32 mouse cellular contexts compared by ENCODE assay signal in the genomic region with DNA sequence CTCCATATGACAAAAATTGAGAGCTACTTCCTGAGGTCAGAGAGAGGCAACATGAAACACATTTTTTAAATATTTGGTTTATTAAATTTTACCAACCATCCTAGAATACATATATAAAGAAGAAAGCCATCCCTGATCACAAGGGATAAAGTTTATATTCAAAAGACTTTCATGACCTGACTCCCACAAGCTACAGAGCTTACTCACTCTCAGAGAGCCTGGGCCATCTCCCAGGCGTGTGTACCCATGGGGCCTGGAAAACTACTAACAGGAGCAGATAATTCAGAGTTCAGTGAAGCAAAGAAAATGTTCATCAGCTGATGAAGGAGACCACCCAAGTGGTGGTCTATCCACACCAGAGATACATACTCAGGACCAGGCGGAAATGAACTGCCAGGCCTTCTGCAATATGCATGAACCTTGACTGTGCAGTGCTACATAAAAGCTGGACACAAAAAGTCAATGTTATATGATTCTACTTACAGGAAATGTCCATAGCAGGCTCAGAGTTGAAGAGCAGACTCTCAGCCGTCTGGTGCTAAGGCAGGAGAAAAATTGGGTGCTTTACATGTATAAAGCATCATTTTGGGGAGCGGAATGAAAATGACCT. TPM values are rescaled to one million over a fixed set of nuclear protein-coding genes. Genes with fewer than 3 reads are reported as not detected.
DNase-seq lines count a peak whose midpoint lies in the region; ATAC-seq and TF ChIP-seq lines count a peak whose summit lies in the region.
"Had no signal": no experiment of that assay in that cellular context is flagged by ENCODE, and none has a peak within 500 bp of the region (broad histone marks: within the 10 kb centered on the region; RNA-seq: fewer than 3 reads in every experiment).

No protein-coding gene starts in this region.

- intact Hi-C loops in left cerebral cortex, postnatal 4 days (cut with DNase I), result no loop called here
- intact Hi-C loops in left cerebral cortex, postnatal 14 days (cut with DNase I), result no loop called here

- no peak for DNase-seq in kidney, adult 2 months
- DNase-seq in left cerebral cortex, postnatal 4 days, result peak; percentile 1
- DNase-seq in left cerebral cortex, postnatal 14 days (ENCODE audit: low spot score in 2 of 2), result no peak
- no peak for DNase-seq in lung, postnatal 36 days
- no peak for DNase-seq in spleen, postnatal 36 days (ENCODE audit: low spot score in 2 of 2)
- DNase-seq: adrenal gland, postnatal 10 days; adrenal gland, postnatal 36 days; B cell, adult 2 months; cerebellum, adult 18-20 months; cerebellum, adult 9-10 months; cerebellum, postnatal 14 days; gastrocnemius, postnatal 10 days; gastrocnemius, postnatal 36 days; heart, adult 2 months had no signal

- 0 out of 2 replicates have a peak overlapping the region, but pooled peaks have one; percentile 9 for H3K27ac ChIP-seq in kidney, embryonic 15.5 days
- no peak overlapping the region for H3K27ac ChIP-seq in kidney, adult 2 months (ENCODE audit: insufficient read depth, low read depth, low read length)
- H3K27ac ChIP-seq in lung, embryonic 16.5 days (ENCODE audit: low read length), result peak overlapping the region; percentile 46
- H3K27ac ChIP-seq: embryonic facial prominence, embryonic 10.5 days; embryonic facial prominence, embryonic 13.5 days; forebrain, embryonic 10.5 days; forebrain, embryonic 13.5 days; heart, adult 2 months; hindbrain, embryonic 12.5 days; hindbrain, embryonic 15.5 days had no signal

- H3K9ac ChIP-seq in kidney, embryonic 15.5 days, result no peak overlapping the region
- H3K9ac ChIP-seq in lung, embryonic 16.5 days (ENCODE audit: low read length), result no peak overlapping the region
- H3K9ac ChIP-seq: embryonic facial prominence, embryonic 13.5 days; forebrain, embryonic 13.5 days; hindbrain, embryonic 12.5 days; hindbrain, embryonic 15.5 days had no signal

- H3K4me1 ChIP-seq in kidney, embryonic 15.5 days, result no peaks in the 10 kb centered on the region
- H3K4me1 ChIP-seq in kidney, adult 2 months (ENCODE audit: control insufficient read depth, insufficient read depth, low read length), result peaks cover 5% of the 10 kb centered on the region; the same call in 1 of the 2 replicates
- H3K4me1 ChIP-seq in lung, embryonic 16.5 days (replicated peaks; ENCODE audit: control insufficient read depth, insufficient read depth, low read length), result no peaks in the 10 kb centered on the region
- H3K4me1 ChIP-seq: embryonic facial prominence, embryonic 10.5 days; embryonic facial prominence, embryonic 13.5 days; forebrain, embryonic 13.5 days; hindbrain, embryonic 12.5 days; hindbrain, embryonic 15.5 days had no signal

- 74% methylated on average over 4 of the region's 4 CpGs for WGBS in kidney, embryonic 15.5 days
- WGBS in kidney, adult 2 months, result 90% methylated on average over 4 of the region's 4 CpGs
- WGBS in lung, embryonic 16.5 days, result 62% methylated on average over 4 of the region's 4 CpGs

- TF ChIP-seq CTCF in kidney, adult 2 months (conservative IDR thresholded peaks at IDR 0.05; ENCODE audit: insufficient read depth, insufficient read length, low read depth, low read length), result no peak

- H3K4me3 ChIP-seq in kidney, embryonic 15.5 days (replicated peaks), result no peak overlapping the region
- H3K4me3 ChIP-seq in kidney, adult 2 months (ENCODE audit: insufficient read depth, low read depth, low read length), result no peak overlapping the region
- no peak overlapping the region for H3K4me3 ChIP-seq in lung, embryonic 16.5 days (ENCODE audit: low read length)
- H3K4me3 ChIP-seq: embryonic facial prominence, embryonic 10.5 days; embryonic facial prominence, embryonic 13.5 days; forebrain, embryonic 10.5 days; forebrain, embryonic 13.5 days; heart, adult 2 months; hindbrain, embryonic 12.5 days; hindbrain, embryonic 15.5 days had no signal

- ATAC-seq in kidney, embryonic 15.5 days (replicated peaks; ENCODE audit: low FRiP score), result 0 out of 2 replicates have a peak, but pooled peaks have one; percentile 58
- ATAC-seq in lung, embryonic 16.5 days (ENCODE audit: low read depth), result peak; percentile 54
- ATAC-seq: forebrain, embryonic 13.5 days; forebrain, embryonic 16.5 days; Patski had no signal

- no peak overlapping the region for H3K4me2 ChIP-seq in kidney, embryonic 15.5 days
- H3K4me2 ChIP-seq in lung, embryonic 16.5 days (ENCODE audit: low read depth, low read length), result no peak overlapping the region
- H3K4me2 ChIP-seq: embryonic facial prominence, embryonic 13.5 days; forebrain, embryonic 13.5 days; heart, embryonic 11.5 days; hindbrain, embryonic 12.5 days; hindbrain, embryonic 15.5 days had no signal

- peaks cover 49% of the 10 kb centered on the region for H3K27me3 ChIP-seq in kidney, embryonic 15.5 days
- H3K27me3 ChIP-seq in kidney, adult 2 months (replicated peaks; ENCODE audit: control insufficient read depth, insufficient read depth, low read length), result no peaks in the 10 kb centered on the region
- no peaks in the 10 kb centered on the region; the same call in none of the 2 replicates for H3K27me3 ChIP-seq in lung, embryonic 16.5 days (ENCODE audit: control insufficient read depth, insufficient read depth, low read depth, low read length)
- H3K27me3 ChIP-seq: CH12.LX had no signal

- TF ChIP-seq POLR2A in kidney, adult 2 months (IDR thresholded peaks at IDR 0.05; ENCODE audit: low read depth, low read length), result no peak

- no peaks in the 10 kb centered on the region for H3K9me3 ChIP-seq in kidney, embryonic 15.5 days (replicated peaks)
- H3K9me3 ChIP-seq in lung, embryonic 16.5 days (ENCODE audit: control insufficient read depth, low read length), result no peaks in the 10 kb centered on the region
- H3K9me3 ChIP-seq: embryonic facial prominence, embryonic 10.5 days; embryonic facial prominence, embryonic 13.5 days; forebrain, embryonic 10.5 days; forebrain, embryonic 13.5 days; G1E; hindbrain, embryonic 12.5 days; hindbrain, embryonic 15.5 days had no signal

- no peaks in the 10 kb centered on the region for H3K36me3 ChIP-seq in kidney, embryonic 15.5 days
- H3K36me3 ChIP-seq in kidney, adult 2 months (ENCODE audit: control insufficient read depth, insufficient read depth, low read length), result no peaks in the 10 kb centered on the region
- no peaks in the 10 kb centered on the region for H3K36me3 ChIP-seq in lung, embryonic 16.5 days (ENCODE audit: control insufficient read depth, insufficient read depth, low read length)
- H3K36me3 ChIP-seq: embryonic facial prominence, embryonic 10.5 days; embryonic facial prominence, embryonic 13.5 days; forebrain, embryonic 10.5 days; G1E; hindbrain, embryonic 12.5 days; hindbrain, embryonic 15.5 days had no signal

RNA-seq across cellular contexts. Expression of gene Shroom2, which starts 30.4 kb away (rescaled TPM):
- 4.7 and 5.5 TPM in 2 replicates for polyA plus RNA-seq in kidney, embryonic 15.5 days (2015; fragmentation: Nextera tagmentation; extraction: Ambion mirVana)
- 6.0 TPM in 2 replicates for polyA plus RNA-seq in kidney, adult 2 months (2012; rRNA removed)
- 100 to 1,000 TPM; 158 to 169 TPM for total RNA-seq in left cerebral cortex, postnatal 4 days (2021)
- 100 to 1,000 TPM; 137 to 144 TPM for total RNA-seq in left cerebral cortex, postnatal 14 days (2021)
- 7.2 and 8.5 TPM in 2 replicates for polyA plus RNA-seq in lung, embryonic 16.5 days (2015; fragmentation: Nextera tagmentation; extraction: Ambion mirVana)
- total RNA-seq: hematopoietic stem cell, adult 5-6 weeks had no signal
- polyA plus RNA-seq: G1E had no signal

RNA-seq across cellular contexts. Expression of gene Gpr143, which starts 42.9 kb away (rescaled TPM):
- 0.09 and 0.13 TPM in 2 replicates for polyA plus RNA-seq in kidney, embryonic 15.5 days (2015; fragmentation: Nextera tagmentation; extraction: Ambion mirVana)
- polyA plus RNA-seq in kidney, adult 2 months (2012; rRNA removed), result 0.58 and 0.65 TPM in 2 replicates
- total RNA-seq in left cerebral cortex, postnatal 4 days (2021), result under 1 TPM in 1 of 2 experiments, not detected in 1; 0.58 TPM
- under 1 TPM; 0.22 to 0.47 TPM for total RNA-seq in left cerebral cortex, postnatal 14 days (2021)
- 0.36 TPM in 1 of 2 replicates, not detected in the other for polyA plus RNA-seq in lung, embryonic 16.5 days (2015; fragmentation: Nextera tagmentation; extraction: Ambion mirVana)
- total RNA-seq: adrenal gland, adult 18-20 months; adrenal gland, postnatal 36 days; CH12.LX; G1E; gastrocnemius, adult 18-20 months; gastrocnemius, postnatal 10 days; gastrocnemius, postnatal 36 days; granulocyte monocyte progenitor cell, adult 5-6 weeks; heart, adult 2 months; heart, postnatal 25 days; hematopoietic stem cell, adult 5-6 weeks had no signal
- polyA plus RNA-seq: forebrain, embryonic 13.5 days; forebrain, embryonic 16.5 days; G1E; heart, adult 2 months; Patski had no signal
